ENCODE assay signal across 9 mouse cellular contexts in the genomic region with DNA sequence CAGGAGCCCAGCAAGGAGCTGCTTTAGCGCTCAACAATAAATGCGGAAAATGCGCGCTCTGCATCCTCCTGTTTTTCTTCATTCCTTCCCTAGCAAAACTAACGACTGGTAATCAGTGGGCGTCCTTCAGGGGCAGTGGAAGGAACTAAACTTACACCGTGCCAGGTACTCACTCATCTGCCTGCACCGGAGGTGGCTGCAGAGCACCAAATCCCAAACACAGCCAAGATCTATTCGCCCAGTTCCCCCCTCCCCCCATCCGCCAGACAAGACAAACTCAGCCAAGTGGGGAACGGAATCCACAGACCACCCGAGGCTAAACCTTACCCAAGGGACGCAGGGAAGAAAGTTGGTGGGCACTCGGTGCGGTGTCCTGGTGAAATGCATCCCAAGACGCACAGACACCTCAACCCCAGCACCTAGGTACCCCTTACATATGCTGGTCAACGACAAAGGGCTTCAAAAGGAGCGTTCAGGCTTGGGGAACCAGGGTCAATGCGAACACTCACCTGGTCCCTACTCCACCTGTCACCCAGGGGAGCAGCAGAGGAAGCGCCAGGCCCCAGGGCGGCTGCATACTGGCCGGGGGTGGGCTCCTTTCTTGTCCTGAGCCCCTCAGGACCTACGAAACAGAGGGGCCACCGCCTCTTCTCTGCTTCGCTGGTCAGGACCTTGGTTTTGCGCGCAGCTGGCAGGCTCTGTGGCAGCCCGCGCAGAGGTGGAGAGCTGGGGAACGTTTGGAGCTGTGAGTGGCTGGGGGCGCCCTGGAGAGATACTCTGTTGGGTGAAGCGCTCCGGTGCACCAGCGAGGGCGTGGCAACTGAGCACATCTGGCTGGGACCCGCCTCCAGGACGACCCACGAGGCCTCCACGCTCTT. TPM values are rescaled to one million over a fixed set of nuclear protein-coding genes. Genes with fewer than 3 reads are reported as not detected.
DNase-seq lines count a peak whose midpoint lies in the region; ATAC-seq and TF ChIP-seq lines count a peak whose summit lies in the region.
"Had no signal": no experiment of that assay in that cellular context is flagged by ENCODE, and none has a peak within 500 bp of the region (broad histone marks: within the 10 kb centered on the region; RNA-seq: fewer than 3 reads in every experiment).

Gene Egfl6, minus strand, starts transcription at position 774 of the 878 bp plus-strand sequence.

- TF ChIP-seq EP300 in lung, postnatal 0 days (IDR thresholded peaks at IDR 0.05), result no peak

- no peak within 1 kb of the TSS for H3K27ac ChIP-seq in forebrain, embryonic 12.5 days
- no peak within 1 kb of the TSS for H3K27ac ChIP-seq in kidney, embryonic 14.5 days (ENCODE audit: low read depth, low read length)
- no peak within 1 kb of the TSS for H3K27ac ChIP-seq in lung, postnatal 0 days (ENCODE audit: low read length)

- no peaks in the 10 kb centered on the region for H3K9me3 ChIP-seq in forebrain, embryonic 12.5 days
- no peaks in the 10 kb centered on the region for H3K9me3 ChIP-seq in kidney, embryonic 14.5 days (ENCODE audit: control insufficient read depth, low read length)
- no peaks in the 10 kb centered on the region for H3K9me3 ChIP-seq in lung, postnatal 0 days (ENCODE audit: low read length)

- peak; percentile 4 to 6 for DNase-seq in cerebellum, postnatal 25 days
- no peak for DNase-seq in cerebellum, adult 11-12 months
- peak; percentile 70 for DNase-seq in ZHBTc4 (ENCODE audit: low read depth, low spot score)
- peak; percentile 23 for DNase-seq in lung, postnatal 0 days (ENCODE audit: low spot score)
- peak; percentile 17 to 35 for DNase-seq in right cerebral cortex, postnatal 10 days (ENCODE audit: low spot score in 2 of 2)

- peak within 1 kb of the TSS; percentile 67 for H3K4me2 ChIP-seq in forebrain, embryonic 12.5 days
- H3K4me2 ChIP-seq in kidney, embryonic 14.5 days (replicated peaks; ENCODE audit: low read depth, low read length), result peak within 1 kb of the TSS; percentile 55
- peak within 1 kb of the TSS; percentile 50 for H3K4me2 ChIP-seq in lung, postnatal 0 days (replicated peaks; ENCODE audit: low read depth, low read length)

- no peaks in the 10 kb centered on the region for H3K36me3 ChIP-seq in forebrain, embryonic 12.5 days (replicated peaks)
- H3K36me3 ChIP-seq in kidney, embryonic 14.5 days (ENCODE audit: control insufficient read depth, insufficient read depth, low read length), result no peaks in the 10 kb centered on the region
- no peaks in the 10 kb centered on the region for H3K36me3 ChIP-seq in lung, postnatal 0 days (ENCODE audit: insufficient read depth, low read length)

- H3K4me1 ChIP-seq in forebrain, embryonic 12.5 days, result no peaks in the 10 kb centered on the region
- H3K4me1 ChIP-seq in kidney, embryonic 14.5 days (ENCODE audit: control insufficient read depth, insufficient read depth, low read length), result no peaks in the 10 kb centered on the region
- H3K4me1 ChIP-seq in lung, postnatal 0 days (ENCODE audit: insufficient read depth, low read depth, low read length), result no peaks in the 10 kb centered on the region

- peaks cover 69% of the 10 kb centered on the region for H3K27me3 ChIP-seq in forebrain, embryonic 12.5 days
- peaks cover 8% of the 10 kb centered on the region for H3K27me3 ChIP-seq in kidney, embryonic 14.5 days (ENCODE audit: control insufficient read depth, insufficient read depth, low read length)
- H3K27me3 ChIP-seq in lung, postnatal 0 days (replicated peaks; ENCODE audit: insufficient read depth, low read length), result no peaks in the 10 kb centered on the region

- peak; percentile 61; the same call in 1 of the 2 replicates for ATAC-seq in forebrain, embryonic 12.5 days (ENCODE audit: low FRiP score)
- ATAC-seq in kidney, embryonic 14.5 days (ENCODE audit: low FRiP score, low TSS enrichment), result peak; percentile 88
- ATAC-seq in lung, postnatal 0 days, result peak; percentile 63
- ATAC-seq in inflammation-experienced regulatory T-cells, adult 6 months, result no peak

- H3K4me3 ChIP-seq in forebrain, embryonic 12.5 days (replicated peaks), result peak within 1 kb of the TSS; percentile 36
- peak within 1 kb of the TSS; percentile 36 for H3K4me3 ChIP-seq in kidney, embryonic 14.5 days (ENCODE audit: low read length)
- H3K4me3 ChIP-seq in lung, postnatal 0 days (ENCODE audit: low read depth, low read length), result peak within 1 kb of the TSS; percentile 20

- no peak for TF ChIP-seq CTCF in lung, postnatal 0 days (IDR thresholded peaks at IDR 0.05)

- 25% methylated on average over 39 of the region's 39 CpGs for WGBS in forebrain, embryonic 12.5 days
- 20% methylated on average over 39 of the region's 39 CpGs for WGBS in kidney, embryonic 14.5 days
- 10% methylated on average over 32 of the region's 39 CpGs for WGBS in lung, postnatal 0 days

- peak within 1 kb of the TSS; percentile 21; the same call in 1 of the 2 replicates for H3K9ac ChIP-seq in forebrain, embryonic 12.5 days
- H3K9ac ChIP-seq in kidney, embryonic 14.5 days (ENCODE audit: low read depth, low read length), result peak within 1 kb of the TSS; percentile 28; the same call in 1 of the 2 replicates
- no peak within 1 kb of the TSS for H3K9ac ChIP-seq in lung, postnatal 0 days (replicated peaks; ENCODE audit: low read depth)

RNA-seq across cellular contexts. Expression of gene Egfl6, which starts in this region (rescaled TPM):
- polyA plus RNA-seq in forebrain, embryonic 12.5 days (2016; fragmentation: Nextera tagmentation; extraction: Ambion mirVana), result 8.5 and 8.8 TPM in 2 replicates
- polyA plus RNA-seq in kidney, embryonic 14.5 days (2014; fragmentation: Nextera tagmentation; extraction: Ambion mirVana), result 8.4 TPM in 2 replicates
- polyA plus RNA-seq in lung, postnatal 0 days (2015; fragmentation: Nextera tagmentation; extraction: Ambion mirVana), result 68.7 and 80.7 TPM in 2 replicates
- polyA plus RNA-seq in inflammation-experienced regulatory T-cells, adult 6 months (2017; shearing (Covaris generic)), result not detected
- polyA plus RNA-seq: C2C12 had no signal
